Mouse (Mus musculus): ENCODE data around the gene Prickle2.

Prickle2 gene

GRCm38 (mm10) chr6:92370896-92371295 is 335.1 kb downstream of the Prickle2 start:
- DNase-seq (ENCODE audit: low read depth) = no peak

DNA sequence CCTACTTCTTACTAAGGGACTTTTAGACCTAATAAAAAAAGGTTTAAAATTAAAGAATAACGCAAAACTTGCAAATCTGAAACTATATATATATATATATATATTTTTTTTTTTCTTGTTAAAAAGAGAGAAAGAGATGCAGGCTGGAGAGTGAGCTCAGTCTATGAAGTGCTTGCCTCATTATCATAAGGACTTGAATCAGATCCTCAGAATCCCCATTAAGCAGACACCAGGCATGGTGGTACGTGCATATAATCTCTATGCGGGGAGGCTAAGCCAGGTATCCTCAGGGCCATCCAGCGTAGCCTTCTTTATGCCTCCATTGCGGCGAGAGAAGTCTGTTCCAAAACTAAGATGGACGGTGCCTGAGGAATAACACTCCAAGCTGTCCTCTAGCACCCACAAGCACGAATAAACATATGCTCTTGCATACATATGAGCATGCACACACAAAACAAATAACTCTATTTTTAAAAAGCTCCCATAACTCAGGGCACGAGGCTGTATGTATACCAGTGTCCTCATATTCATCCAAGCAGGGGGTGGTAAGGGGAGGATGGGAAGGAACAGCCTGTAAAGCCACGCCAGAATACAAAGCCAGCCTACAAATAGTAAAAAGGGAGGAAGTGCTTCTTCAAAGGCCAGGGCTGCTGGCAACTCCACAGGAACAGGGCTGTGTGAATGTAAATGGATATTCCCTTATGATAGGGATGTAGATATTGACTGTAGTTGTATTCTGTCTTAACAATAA is 358.5 kb downstream of the Prickle2 start:
- DNase-seq (ENCODE audit: low read depth) = no peak

DNA sequence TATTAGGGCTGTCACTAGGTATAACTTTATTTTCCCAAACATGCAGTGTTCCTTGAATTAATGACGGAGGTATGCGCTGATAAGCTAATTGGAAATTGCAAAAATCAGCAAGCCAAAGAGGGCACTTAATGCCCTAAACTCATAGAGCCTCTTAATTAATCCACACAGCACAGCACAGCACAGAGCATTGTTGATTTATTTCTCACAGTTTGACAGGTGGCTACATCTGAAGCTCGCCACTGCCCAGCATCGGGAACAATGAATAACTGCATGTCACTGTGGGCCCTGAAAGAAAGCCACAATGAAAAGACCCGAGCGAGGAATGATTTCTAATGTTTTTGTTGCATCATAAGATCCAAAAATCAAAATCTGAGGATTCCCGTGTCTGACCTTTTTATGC is 359.2 kb downstream of the Prickle2 start:
- DNase-seq (ENCODE audit: low read depth) = no peak

DNA sequence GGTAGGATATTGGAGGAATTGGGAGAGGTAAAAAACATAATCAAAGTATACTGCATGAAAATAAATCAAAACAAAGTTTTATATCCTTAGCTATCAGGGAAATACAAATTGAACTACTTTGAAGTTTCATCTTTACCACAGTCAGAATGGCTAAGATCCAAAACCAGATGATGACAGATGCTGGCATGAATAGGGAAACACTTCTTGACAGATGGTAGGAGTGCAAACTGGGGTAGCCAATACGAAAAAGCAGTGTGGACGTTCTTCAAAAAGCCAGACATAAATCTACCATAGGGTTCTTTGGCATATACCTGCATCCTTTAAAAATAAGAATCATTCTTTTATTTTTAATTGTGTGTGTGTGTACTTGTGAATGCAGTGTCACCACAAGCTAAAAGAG is 360.8 kb downstream of the Prickle2 start:
- no peak for DNase-seq (ENCODE audit: low read depth)

DNA sequence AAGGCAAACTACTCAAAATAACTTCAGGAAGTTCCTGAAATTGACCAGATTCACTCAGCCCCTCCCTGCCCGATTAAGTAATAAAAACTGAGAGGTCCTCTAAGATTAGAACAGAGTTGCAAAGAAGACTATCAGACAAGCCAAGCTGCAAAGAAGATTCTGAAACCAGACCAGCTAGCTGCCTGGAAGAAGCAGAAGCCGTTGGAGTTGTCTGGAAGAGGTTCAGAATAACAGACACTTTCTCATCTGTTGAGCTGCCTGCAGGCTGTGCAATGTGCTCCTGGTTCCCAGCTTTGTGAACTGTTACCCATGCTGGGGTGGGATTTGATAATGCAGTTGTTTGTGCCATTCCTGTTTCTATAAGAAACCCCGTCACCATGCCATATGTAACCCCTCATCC is 361.4 kb downstream of the Prickle2 start:
- no peak for DNase-seq (ENCODE audit: low read depth)
